Mouse (Mus musculus) spleen, adult 12 weeks (tissue): ENCODE data around the gene Zfp991.
"Not testable (repeated sequence)": the region's sequence is repeated elsewhere in the genome, so short reads cannot be mapped to it uniquely, and the experiment has no call there.

Experiments used
- DNase-seq: peaks from one replicate; pipeline ENCODE4 v3.0.0; 2022; ENCODE audit warnings: low spot score

The Zfp991 gene

GRCm38 (mm10) chr4:147181969-147182705, 50.3 kb downstream of the Zfp991 start:
- not testable (repeated sequence) for DNase-seq

DNA sequence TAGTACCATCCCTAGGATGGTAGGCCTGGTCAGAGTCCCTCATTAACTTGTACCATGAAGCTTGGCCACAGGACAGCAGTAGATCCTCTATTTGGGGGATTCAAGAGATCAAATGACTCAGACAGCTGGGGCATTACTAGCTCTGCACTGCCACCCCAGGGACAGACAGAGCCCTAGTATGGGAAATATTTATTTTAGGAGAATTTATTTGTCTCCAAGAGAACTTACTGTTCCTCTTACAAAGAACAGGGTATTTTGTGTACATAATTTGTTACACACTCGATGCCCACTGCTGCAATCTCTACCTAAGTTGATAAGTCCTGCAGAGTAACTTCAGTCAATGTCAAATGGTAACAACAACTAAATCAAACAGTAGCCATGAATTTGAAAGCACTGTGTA, 55.0 kb downstream of the Zfp991 start:
- DNase-seq = not testable (repeated sequence)

- DNase-seq = not testable (repeated sequence)
These were observed 55.6 kb downstream of the Zfp991 start for GRCm38 (mm10) chr4:147187283-147187965.

GRCm38 (mm10) chr4:147195186-147195585, 63.3 kb downstream of the Zfp991 start:
- DNase-seq = not testable (repeated sequence)

DNA sequence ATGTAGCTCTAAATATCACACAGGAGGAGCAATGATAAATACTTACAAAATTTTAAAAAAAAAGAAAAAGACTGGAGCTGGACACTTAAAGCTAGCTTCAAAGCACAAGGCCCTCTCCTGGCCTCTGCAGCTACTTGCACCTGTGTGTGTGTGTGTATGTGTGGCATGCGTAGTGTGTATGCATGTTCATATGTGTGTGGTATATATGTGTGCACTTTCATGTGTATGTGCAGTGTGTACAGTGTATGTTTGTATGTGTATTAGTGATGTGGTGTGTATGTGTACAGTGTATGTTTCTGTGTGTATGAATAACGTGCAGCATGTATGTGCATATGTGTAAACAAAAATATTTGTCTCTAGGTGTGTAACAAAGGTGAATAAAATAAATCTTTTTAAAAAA, 65.4 kb downstream of the Zfp991 start:
- DNase-seq = not testable (repeated sequence)

GRCm38 (mm10) chr4:147199055-147199750, 67.4 kb downstream of the Zfp991 start:
- DNase-seq = not testable (repeated sequence)

GRCm38 (mm10) chr4:147201920-147202660, 70.3 kb downstream of the Zfp991 start:
- not testable (repeated sequence) for DNase-seq

- not testable (repeated sequence) for DNase-seq
These were observed 80.5 kb downstream of the Zfp991 start for GRCm38 (mm10) chr4:147212182-147212928.

GRCm38 (mm10) chr4:147214233-147214632, 82.4 kb downstream of the Zfp991 start:
- not testable (repeated sequence) for DNase-seq

DNA sequence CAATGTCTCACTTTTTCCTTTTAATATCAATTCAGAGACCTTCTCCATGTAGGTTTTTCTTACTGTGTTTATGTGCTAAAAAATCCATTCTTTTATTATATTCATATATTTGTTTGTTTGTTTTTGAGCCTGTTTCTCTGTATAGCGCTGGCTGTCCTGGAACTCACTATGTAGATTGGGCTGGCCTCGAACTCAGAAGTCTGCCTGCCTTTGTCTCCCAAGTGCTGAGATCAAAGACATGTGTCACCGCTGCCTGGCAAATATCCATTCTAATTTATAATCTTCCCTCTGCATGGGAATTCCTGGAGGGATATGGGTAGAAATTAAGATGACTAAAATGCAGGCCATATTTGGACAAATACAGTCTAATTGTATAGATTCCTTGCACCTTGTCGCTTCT, 85.8 kb downstream of the Zfp991 start:
- not testable (repeated sequence) for DNase-seq

DNA sequence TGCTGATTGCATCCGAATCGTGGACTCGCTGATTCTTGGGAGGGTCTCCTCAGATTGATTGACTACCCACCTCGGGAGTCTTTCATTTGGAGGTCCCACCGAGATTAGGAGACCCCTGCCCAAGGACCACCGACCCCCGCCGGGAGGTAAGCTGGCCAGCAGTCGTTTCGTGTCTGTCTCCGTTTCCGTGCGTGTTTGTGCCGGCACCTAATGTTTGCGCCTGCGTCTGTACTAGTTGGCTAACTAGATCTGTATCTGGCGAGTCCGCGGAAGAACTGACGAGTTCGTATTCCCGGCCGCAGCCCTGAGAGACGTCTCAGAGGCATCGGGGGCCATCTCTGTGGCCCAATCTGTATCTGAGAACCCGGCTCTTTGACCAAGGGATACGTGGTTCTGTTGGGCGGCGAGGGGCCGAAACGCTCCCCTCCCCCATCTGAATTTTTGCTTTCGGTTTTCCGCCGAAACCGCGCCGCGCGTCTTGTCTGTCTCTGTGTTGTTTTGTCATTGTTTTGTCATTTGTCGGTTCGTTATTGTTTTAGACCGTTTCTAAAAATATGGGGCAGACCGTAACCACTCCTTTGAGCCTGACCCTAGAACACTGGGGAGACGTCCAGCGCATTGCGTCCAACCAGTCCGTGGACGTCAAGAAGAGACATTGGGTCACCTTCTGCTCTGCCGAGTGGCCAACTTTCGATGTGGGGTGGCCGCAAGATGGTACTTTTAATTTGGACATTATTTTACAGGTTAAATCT, 87.7 kb downstream of the Zfp991 start:
- DNase-seq = not testable (repeated sequence)

DNA sequence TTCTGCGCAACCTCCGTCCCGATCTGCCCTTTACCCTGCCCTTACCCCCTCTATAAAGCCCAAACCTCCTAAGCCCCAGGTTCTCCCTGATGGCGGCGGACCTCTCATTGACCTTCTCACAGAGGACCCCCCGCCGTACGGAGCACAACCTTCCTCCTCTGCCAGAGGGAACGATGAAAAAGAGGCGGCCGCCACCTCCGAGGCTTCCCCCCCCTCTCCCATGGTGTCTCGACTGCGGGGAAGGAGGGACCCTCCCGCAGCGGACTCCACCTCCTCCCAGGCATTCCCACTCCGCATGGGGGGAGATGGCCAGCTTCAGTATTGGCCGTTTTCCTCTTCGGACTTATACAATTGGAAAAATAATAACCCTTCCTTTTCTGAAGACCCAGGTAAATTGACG, 88.4 kb downstream of the Zfp991 start:
- not testable (repeated sequence) for DNase-seq

- not testable (repeated sequence) for DNase-seq
These were observed 90.2 kb downstream of the Zfp991 start for GRCm38 (mm10) chr4:147222021-147222420.

DNA sequence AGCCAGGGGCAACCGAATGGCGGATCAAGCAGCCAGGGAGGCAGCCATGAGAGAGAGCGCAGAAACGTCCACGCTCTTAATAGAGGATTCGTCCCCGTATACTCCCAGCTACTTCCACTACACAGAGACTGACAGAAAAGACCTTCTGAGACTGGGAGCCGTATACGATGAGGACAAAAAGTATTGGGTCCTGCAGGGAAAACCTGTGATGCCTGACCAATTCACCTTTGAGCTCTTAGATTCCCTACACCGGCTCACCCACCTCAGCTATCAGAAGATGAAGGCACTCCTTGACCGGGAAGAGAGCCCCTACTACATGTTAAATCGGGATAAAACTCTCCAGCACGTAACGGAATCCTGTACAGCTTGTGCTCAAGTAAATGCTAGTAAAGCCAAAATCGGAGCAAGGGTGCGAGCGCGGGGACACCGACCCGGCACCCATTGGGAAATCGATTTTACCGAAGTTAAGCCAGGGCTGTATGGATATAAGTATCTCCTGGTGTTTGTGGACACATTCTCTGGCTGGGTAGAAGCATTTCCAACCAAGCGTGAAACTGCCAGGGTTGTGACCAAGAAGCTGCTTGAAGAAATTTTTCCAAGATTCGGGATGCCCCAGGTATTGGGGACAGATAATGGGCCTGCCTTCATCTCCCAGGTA, 92.1 kb downstream of the Zfp991 start:
- DNase-seq = not testable (repeated sequence)

GRCm38 (mm10) chr4:147225616-147226015, 93.8 kb downstream of the Zfp991 start:
- not testable (repeated sequence) for DNase-seq

GRCm38 (mm10) chr4:147230026-147230425, 98.2 kb downstream of the Zfp991 start:
- DNase-seq = not testable (repeated sequence)
